Mouse (Mus musculus) heart, postnatal 10 days (tissue): Measurements from ENCODE around the gene Napepld. TPM values are rescaled to one million over a fixed set of nuclear protein-coding genes. Genes with fewer than 3 reads are reported as not detected.
A peak's percentile ranks its signal among the peaks of the same experiment; 100 is the strongest.

Experiments
- DNase-seq, 2 experiments: peaks; one replicate each; pipeline ENCODE4 v3.0.0; 2021
- intact Hi-C: fragments of 180-260 bp; cut with DNase I; formaldehyde crosslinking; loops from one replicate; pipeline ENCODE4 v1.15.1; 2025
- total RNA-seq, 2 experiments: library from RNA; stranded (reverse); gene quantifications; 2 replicates each; pipeline ENCODE4 v1.2.3; 2021

Napepld gene
- 1 to 10 TPM; 5.4 to 5.7 TPM for total RNA-seq

DNA sequence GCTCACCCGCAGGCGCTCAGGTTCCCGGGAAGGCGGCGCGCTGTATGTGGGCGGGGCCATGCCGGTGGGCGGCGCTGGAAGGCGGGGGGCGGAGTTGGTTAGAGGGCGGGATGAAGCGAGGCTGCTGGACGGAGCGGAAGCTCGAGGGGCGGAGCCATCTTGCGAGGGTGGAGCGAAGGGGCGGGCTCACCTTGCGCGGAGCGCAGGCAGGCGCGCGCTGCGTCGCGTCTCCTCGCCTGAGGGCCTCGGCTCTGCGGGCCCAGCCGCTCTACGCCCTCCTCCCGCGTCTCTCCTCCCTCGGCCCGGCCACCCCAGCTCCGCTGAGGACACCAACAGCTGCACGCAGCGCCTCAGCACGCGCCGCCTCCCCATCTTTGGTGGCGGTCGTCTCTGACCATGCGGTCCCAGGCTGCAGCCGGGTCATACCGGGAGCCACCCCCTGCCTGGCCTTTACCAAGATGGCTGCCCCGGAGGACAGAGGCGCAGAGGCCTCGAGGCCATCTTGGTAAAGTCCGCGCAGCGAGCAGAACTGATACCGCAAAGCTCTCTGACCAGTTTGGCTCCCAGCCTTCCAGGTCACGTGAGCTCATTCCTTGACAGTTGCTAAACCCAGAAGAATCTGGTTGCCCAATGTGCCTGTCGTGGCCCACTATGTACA lies at the start of gene Napepld:
Gene Napepld, minus strand, starts transcription at position 46 of the 658 bp plus-strand sequence.
- intact Hi-C loops, result loop anchor here (1.0 to 2.0 kb wide), 2 partner anchors 31 to 55 kb away; no protein-coding TSS in a partner anchor
- DNase-seq, result peak; percentile 99 to 100

DNA sequence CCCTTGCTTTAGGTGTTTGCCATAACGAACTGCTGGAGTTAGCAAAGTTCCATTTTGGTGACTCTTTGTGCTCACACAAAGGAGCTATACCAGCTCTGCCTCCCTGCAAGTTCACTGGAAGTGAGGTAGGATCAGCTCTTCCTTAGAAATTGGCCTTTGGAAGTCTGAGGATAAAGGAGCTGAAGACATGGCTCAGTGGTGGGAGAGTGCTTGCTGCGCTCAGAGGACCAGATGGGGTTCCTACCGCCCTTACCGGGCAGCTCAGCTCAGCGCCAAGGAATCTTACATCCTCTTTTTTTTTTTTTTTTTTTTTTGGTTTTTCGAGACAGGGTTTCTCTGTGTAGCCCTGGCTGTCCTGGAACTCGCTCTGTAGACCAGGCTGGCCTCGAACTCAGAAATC lies 44.8 kb upstream of the Napepld start:
- DNase-seq, result no peak
- intact Hi-C loops, result no loop called here

DNA sequence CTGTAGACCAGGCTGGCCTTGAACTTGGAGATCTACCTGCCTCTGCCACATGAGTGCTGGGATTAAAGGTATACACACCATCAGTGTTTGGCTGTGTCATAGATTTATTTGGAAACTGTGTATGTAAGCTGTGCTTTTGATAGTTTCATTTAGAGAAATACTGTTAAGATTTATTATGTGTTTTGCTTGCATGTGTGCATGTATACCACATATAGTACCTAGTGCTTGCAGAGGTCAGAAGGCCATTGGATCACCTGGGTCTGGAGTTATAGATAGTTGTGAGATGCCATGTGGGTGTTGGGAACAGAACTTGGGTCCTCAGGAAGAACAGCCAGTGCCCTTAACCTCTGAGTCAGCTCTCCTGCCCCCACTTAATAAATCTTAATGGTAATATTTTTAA lies 43.5 kb upstream of the Napepld start:
- intact Hi-C loops, result no loop called here

DNA sequence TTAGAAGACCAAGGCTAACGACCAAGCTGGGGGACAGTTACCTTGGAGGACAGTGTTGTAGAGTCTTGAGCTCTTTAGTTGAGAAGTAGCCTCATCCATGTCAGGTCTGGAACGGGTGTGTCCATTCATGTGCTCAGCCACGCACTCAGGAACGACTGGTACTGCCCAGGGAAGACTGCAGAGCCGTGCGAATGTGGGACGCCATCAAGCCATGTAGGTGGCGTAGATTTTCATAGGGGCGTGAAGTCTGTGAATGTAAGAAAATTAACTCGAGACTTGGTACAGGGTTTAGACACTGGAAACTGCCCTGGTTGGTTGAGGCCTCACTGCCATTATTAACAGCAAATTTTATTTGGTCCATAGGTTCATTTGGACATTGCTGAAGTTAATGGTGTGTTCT lies 42.4 kb upstream of the Napepld start:
- intact Hi-C loops, result no loop called here
- no peak for DNase-seq

More for the DNA sequence above, 43.5 kb upstream of the Napepld start:
- no peak for DNase-seq

DNA sequence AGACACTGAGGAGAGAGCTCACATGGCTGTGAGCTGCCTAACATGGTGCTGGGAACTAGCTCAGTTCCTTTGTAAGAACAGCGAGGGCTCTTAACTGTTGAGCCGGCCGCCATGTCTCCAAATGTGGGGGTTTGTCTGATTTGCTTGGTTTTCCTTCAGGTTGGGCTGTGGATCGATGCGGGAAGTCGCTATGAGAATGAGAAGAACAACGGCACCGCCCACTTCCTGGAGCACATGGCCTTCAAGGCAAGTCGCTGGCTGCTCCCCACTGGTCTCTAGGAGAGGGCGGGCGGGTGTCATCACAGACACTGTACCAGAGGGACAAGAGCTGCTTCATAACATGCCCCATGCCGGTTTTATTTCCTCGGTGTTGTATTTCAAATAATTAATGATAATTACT lies 38.7 kb upstream of the Napepld start:
- no peak for DNase-seq
- intact Hi-C loops, result loop anchor here (5.0 kb wide), 1 partner anchor 772 kb away; no protein-coding TSS in a partner anchor

DNA sequence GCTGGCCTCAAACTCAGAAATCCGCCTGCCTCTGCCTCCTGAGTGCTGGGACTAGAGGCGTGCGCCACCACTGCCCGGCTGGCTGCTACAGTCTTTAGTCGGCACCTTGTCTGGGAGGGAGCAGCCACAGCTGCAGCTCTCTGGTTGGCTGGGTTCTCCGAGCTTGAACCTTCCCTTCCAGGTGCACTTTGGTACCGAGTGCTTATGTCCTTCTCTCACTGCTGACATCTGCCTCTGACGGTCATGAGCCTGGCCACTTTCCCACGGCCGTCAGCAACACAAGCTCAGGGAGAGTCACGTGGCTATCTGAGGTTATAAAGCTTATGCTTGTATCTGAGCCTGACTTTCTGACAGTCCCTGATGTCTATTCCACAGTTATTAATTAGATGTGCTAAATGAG lies 37.9 kb upstream of the Napepld start:
- intact Hi-C loops, result loop anchor here (5.0 kb wide), 1 partner anchor 773 kb away; no protein-coding TSS in a partner anchor
- DNase-seq, result no peak

DNA sequence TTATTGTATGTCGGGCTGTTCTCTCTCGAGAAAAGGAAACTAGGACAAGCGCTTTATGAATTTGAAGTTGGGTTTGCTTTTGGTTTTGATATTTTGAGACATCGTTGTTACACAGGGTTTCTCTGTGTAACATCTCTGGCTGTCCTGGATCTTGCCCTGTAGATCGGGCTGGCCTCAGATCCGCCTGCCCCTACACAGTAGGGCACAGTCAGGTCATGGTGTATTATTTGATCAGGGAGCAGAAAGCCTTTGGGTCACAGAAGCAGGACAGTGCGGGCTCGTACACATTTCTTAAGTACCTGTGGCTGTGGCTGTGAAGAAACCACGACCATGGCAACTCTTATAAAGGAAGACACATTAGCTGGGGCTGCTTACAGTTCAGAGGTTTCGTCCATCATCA lies 36.4 kb upstream of the Napepld start:
- intact Hi-C loops, result loop anchor here (2.0 to 5.0 kb wide), 2 partner anchors 47 to 775 kb away; partner anchors contain the start of genes Dnajc2 and Psmc2
- DNase-seq, result no peak

DNA sequence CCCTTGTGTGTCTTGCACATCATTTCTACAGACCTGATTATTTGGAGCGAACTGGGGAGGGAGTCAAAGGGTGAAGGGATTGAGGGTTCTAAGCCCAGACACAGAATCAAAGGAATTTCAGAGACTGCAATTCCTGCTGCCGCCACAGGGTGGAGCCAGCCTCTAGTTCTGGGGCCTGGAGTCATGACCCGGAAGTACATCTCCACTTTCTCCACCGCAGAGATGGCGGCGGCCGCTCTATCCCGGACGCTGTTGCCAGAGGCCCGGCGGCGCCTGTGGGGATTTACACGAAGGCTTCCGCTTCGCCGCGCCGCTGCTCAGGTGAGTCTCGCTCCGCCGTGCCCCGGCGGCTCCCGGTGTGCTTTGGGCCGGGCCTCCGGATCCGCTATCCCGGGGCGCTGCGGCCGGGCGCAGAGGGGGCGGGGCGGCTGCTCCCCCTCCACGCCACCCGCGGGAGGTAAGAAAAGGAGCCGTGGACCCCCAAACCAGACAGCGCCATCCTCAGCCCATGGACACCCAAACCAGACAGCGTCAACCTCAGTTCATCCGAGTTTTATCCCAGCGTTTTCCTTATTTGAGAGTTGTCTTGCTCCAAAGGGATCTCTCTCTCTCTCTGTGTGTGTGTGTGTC lies 35.9 kb upstream of the Napepld start, which contains the start of gene Pmpcb:
Gene Pmpcb, plus strand, starts transcription at position 186 of the 630 bp plus-strand sequence.
- intact Hi-C loops, result loop anchor here (2.0 to 5.0 kb wide), 2 partner anchors 48 to 775 kb away; partner anchors contain the start of genes Dnajc2 and Psmc2
- peak; percentile 90 to 92 for DNase-seq

DNA sequence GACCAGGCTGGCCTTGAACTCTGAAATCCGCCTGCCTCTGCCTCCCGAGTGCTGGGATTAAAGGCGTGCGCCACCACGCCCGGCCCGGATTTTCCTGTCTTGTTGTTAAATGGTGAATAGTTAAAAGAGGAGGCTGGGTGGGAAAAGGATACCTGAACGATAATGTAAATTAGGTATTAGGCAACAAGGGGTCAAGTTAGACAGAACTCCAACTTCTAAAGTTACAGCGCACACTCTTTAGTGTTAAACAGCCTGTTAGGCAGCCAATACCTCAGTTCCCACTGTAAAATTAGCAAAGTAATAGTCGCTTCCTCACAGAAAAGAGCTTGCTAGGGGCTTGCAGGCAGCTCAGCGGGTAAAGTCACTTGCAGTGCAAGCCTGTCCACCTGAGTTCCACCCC lies 34.9 kb upstream of the Napepld start:
- no peak for DNase-seq
- intact Hi-C loops, result loop anchor here (2.0 to 5.0 kb wide), 2 partner anchors 49 to 776 kb away; partner anchors contain the start of genes Dnajc2 and Psmc2

DNA sequence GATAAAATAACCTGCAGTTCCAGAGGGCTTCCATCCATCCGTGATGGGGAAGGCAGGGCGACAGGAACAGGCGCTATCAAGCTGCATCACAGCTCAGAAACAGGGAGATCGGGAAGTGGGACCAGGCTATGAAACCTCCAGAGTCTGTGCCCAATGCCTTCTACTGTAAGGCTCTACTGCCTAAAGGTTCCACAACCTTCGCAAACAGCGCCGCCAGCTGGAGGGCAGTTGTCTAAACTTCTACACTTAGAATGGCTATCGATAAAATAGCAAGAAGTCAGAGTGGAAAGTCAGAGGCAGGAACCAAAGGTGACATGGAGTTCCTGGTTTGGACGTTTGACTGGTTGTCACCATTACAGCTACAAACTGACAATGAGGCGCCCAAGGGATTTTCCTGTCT lies 34.4 kb upstream of the Napepld start:
- DNase-seq, result peak; percentile 74 to 85
- intact Hi-C loops, result loop anchor here (1.0 to 5.0 kb wide), 2 partner anchors 77 to 777 kb away; no protein-coding TSS in a partner anchor

DNA sequence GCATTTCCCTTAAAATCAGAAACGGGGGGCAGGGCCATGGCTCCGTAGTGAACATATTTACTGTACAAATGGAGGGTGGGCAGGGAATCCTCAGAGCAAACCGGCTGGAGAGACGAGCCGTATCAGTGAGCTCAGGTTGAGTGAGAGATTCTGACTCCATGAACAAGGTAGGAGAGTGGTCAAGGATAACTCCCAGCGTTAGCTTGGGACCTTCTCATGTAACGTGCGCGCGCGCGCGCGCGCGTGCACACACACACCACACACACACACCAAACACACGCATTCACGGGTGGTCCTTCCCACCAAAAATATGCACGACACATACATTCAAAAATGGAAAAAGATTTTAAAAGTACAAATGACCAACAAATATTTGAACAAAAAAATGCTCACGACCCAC lies 33.9 kb upstream of the Napepld start:
- intact Hi-C loops, result loop anchor here (1.0 to 5.0 kb wide), 2 partner anchors 77 to 777 kb away; no protein-coding TSS in a partner anchor
- DNase-seq, result no peak

DNA sequence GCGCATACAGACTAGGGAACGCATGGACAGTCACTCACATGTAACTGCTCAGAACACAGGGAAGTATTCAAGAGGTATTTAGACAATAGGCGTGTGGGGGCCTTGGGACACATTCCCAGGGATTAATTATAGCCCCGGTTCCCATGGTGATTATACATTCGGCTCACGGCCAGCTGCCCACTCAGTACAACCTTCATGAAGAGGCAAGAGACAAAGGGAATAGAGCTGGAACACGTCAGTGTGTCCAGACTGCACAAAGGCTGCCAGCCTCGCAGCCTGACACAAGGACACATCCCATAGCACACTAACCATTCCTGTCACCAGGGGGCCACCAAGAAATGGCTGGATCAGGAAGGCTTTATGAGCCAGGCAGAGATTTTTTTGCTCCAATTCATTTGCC lies 31.7 kb upstream of the Napepld start:
- intact Hi-C loops, result loop anchor here (2.0 kb wide), 1 partner anchor 32 kb away; the partner anchor contains the start of gene Napepld
- peak; percentile 82 to 84 for DNase-seq

DNA sequence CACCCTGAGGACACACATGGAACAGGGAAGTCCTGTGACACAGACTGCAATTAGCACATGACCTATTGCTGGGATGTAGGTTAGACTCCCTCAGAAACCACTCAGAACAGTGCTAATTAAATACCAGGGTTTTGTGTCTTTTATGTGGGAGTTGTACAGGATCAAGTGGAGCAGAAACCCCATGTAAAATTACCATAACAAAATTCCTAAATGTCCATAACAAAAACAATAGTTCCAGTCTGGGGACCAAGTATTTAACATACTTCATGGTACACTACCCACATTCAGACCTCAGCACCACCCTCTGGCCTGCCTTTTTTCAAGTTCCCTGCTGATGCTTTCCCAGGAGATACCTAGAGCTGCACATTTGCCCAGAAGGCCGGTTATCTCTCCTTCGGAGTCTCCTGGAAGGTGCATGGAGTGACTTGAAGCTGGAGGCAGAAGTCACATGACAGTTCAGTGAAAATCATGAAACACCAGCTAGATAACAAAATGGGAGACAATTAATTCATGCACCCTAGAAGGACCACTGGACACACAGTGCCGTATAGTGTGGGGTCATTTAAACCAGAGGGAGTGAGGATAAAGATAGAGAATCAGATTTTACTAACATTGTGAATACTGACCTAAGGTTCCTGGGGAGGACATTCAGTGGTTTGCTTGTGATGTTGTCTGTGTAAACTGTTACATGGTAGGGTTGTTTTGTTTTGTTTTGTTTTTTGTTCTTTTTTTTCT lies 31.1 kb upstream of the Napepld start:
- DNase-seq, result no peak
- intact Hi-C loops, result loop anchor here (2.0 kb wide), 1 partner anchor 32 kb away; the partner anchor contains the start of gene Napepld

DNA sequence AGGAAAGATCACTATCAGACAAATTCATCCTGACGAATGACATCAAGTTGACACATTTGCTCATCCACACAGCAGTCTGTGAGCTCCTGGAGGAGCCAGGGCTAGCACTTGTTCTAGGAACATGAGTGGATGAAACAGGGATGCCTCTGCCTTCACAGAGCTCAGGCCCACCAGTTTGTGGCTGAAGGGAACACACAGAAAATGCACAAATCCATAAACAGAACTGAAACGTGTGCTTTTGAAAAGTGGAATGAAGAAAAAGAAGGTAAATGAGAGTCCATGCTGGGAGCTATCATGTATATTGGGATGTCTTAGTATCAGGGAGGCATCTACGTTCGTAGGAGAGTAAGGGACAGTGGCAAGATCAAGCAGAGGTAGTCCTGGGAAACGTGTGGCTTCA lies 27.9 kb upstream of the Napepld start:
- intact Hi-C loops, result no loop called here
- no peak for DNase-seq

DNA sequence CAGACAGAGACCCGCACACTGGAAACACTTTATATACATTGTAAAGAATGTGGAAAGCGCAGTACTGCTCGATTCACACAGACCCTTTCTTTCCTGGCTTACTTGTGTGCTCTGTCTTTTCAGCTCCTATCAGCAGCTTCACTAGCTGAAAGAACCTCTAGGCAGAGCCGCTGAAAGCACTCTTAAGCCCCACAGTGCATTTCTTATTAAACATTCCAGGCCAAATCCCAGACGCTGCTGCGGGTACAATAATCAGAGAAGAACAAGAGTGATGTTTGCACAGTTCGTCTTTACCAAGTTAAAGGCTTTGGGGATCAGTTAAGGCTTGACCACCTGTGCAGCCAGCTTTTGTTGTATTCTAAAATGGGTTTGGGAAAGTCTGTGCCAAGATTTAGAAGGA lies 23.7 kb upstream of the Napepld start:
- intact Hi-C loops, result no loop called here
- no peak for DNase-seq

DNA sequence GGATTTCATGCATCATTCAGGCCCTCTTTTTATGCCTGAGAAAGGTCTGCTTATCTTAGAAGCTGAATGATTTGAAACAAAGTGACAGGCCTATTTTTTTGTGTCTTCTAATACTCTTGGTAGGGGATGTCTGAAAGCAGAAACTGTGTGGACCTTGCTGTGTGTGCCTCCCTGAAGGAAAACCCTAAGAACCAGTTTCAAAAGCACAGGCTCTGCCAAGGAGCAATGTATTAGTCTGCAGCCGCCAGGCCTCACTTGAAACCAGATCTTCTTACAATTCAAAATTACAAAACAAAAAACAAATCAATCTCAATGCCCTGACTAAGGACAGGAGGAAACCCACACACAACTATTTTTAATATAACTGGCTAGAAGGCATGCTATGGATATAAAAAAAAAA lies 23.2 kb upstream of the Napepld start:
- intact Hi-C loops, result no loop called here
- DNase-seq, result no peak

DNA sequence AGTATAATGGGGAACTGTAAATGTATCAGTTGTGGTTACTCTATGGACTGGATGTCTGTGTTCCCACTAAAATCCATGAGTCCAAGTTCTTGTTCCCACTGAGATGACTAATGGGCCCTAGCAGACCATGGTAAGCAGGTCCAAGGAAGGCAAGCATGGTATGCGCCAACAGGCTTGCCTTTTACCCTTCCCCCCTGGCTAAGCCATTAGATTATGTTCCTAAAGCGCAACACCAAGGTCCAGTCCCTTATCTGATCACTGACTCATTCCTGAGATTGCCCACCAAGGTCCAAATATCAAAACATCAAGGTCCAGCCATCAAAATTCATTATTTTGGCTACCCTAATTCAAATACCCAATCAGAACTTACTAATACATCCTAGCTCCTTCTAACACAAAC lies 18.0 kb upstream of the Napepld start:
- intact Hi-C loops, result no loop called here
- no peak for DNase-seq

DNA sequence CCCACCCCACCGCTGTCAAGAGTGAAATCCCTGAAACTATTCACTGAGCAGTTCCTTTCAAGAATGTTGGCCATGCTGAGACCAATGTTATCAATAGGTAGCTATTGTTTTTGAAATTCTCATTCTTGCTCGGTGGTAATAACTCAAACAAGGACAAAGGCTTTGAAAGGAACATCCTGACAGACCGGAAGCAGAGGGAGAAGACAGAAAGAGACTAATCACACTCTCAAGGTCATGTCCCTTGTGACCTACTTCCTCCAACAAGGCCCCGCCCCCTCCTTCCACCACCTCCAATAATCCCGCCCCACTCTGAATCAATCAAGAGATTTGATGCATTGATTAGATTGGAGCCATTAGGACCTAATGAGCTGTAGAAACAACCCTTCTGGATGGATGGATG lies 17.4 kb upstream of the Napepld start:
- DNase-seq, result no peak
- intact Hi-C loops, result no loop called here

DNA sequence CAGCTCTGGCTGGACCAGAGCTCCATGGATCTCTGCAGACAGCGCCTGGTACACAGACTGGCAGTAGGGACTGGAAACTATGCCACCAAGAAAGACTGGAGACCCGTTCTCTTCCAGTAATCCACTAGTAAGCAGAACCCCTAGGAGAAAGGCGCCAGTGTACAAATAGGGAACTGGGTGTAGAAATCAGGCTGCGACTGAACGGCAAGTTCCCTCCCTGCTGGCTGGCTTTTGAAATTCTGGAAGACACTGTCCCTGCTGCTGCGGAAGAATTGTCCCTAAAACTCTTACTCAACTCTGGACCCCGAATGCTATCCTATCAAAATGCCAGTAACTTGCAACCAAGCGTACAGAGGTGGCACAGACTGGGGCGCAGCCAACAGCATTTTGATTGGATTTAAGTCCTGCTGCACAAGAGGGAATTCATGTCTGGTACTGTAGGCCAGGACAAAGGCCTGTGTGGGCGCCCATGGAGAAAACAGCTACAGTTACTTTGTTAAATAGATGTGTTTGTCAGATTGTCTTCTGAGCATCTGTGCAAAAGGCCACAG lies 16.0 kb upstream of the Napepld start:
- intact Hi-C loops, result no loop called here

DNA sequence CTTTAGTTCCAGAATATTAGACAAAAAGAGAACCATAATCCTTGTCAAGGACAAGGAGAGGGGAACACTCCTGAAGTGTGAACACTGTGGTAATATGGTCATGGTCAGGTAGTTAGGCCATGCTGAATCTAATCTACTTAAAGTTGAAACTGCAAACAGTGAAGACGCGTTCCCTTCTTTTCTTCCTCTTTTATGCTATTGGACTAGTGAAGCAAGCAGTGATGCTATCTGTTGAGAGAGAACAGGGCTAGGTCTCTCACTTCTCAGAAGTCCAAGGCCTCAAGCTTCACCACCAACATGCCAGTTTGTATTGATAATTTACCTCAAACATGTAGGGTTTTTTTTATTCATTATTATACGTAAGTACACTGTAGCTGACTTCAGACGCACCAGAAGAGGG lies 13.3 kb upstream of the Napepld start:
- intact Hi-C loops, result no loop called here

More for the DNA sequence above, 16.0 kb upstream of the Napepld start:
- DNase-seq, result no peak

More for the DNA sequence above, 13.3 kb upstream of the Napepld start:
- no peak for DNase-seq
